Mouse (Mus musculus): ENCODE results near the gene Trim31.

Trim31 gene

DNA sequence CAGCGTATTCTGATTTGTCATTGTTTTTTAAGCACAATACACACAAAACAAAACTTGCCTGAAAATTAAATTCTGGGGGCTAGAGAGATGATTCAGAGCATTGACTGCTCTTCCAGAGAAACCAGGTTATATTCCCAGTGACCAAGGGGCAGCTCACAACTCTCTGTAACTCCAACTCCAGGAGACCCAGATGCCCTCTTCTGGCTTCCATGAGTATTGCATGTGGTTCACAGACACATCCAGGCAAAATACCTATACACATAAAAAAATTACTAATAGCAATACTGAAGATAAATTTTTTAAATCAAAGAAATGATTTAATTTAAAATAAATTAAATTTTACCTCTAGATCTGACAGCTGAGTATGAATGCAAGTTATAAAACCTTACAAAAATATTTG, 1.3 kb upstream of the Trim31 start:
- DNase-seq (ENCODE audit: low read depth, low spot score): peak; percentile 58

DNA sequence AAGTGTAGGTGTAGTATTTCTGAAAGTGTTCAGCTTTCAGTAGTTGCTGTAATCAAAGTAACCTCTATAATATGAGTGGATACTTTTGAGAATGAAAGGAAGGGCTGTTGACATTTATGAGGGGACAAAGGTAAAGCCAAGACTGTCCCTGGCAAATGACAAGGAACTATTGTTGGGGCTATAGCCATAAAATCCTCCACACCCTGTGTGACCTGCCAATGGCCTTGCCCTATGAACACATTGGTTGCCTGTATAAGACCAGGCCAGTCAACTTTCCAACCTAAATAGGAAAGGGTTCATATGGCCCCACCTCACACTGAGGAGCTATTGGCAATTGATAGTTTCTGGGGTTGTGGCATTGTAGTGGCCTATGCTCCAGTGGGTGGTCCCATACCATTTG, 853 bp upstream of the Trim31 start:
- DNase-seq (ENCODE audit: low read depth, low spot score): no peak

DNA sequence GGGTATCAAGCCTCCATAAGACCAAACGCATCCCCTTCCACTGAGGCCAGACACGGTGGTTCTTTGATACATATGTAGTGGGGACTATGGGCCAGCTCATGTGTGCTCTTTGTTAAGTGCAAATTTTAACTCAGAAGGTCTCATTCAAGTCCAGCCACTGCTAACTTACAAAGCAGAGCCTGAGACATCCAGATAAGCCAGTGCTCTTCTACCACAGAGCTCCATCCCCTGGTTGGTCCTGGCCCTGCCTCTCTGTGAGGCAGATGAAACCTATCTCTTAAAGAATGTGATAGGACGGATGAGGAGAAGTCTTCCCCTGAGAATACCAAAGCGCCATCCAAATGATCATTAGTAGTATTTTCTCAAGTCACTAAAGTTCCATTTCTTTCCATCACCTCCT, 1.5 kb downstream of the Trim31 start:
- no peak for DNase-seq (ENCODE audit: low read depth, low spot score)

DNA sequence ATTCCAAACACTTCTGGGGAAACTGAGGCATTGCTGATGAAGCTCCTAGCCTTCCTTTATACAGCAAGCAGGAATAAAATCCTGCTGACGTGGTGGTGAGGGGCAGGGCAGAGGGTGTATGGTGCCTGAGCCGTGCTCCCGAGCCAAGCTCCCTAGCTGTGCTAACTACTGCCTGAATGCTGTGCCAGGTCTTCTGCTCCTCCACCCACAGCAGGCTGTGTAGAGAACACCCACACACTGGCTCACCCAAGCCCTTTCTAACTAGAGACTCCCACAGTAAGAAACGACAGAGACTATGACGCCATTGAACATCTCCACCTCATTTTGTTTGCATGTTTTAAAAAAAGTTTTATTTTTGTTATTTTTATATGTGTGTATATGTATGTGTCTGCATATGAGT, 2.1 kb downstream of the Trim31 start:
- peak; percentile 74 for DNase-seq (ENCODE audit: low read depth, low spot score)

DNA sequence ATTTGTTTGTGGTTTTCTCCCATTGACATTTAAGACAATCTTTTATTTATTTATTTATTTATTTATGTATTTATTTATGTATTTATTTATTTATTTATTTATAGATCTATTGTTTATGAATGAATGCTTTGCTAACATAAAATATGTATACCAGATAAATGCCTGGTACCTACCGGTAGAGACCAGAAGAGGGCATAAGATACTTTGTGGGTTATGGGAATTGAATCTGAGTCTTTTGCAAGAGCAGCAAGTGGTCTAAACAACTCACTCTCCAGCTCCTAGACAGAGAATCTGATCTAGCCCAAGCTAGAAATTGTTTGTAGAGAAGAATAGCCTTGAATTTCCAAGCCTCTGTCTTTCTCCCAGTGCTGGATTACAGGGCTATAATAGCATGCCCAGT, 2.8 kb downstream of the Trim31 start:
- peak; percentile 20 for DNase-seq (ENCODE audit: low read depth, low spot score)

DNA sequence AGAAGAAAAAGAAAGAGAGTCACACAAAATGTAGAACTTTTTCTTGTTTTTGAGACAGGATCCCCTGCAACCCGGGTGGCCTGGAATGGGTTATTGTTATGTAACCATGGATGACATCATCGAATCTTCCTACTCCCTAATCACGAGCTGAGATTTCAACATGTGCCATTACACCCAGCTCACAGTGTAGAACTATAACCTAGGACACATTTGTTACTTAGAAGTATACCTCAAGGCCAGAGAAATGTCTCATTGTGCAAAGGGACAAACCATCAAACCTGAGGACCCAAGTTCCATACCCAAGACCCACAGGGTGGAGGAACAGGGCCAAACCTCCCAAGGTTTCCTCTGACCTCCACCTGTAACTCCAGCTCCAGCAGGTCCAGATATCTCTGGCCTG, 5.7 kb downstream of the Trim31 start:
- DNase-seq (ENCODE audit: low read depth, low spot score): no peak

DNA sequence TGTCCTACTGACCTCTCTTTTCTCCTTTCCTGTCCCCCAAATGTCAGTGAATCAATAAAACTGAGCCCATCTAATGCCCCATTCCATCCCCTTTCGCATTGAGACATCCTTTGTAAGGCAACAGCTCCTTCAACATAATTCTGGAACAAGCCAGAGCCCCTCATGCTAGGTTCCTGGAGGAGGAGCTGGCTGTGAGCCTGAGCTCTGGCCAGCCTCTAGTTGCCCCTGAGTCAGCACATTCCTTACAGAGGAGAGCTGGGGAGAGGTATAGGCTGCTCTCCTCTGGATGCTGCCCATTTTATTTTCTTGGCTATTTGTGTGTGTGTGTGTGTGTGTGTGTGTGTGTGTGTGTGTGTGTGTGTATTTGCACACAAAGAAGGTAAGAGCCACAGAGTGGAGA, 10.3 kb downstream of the Trim31 start:
- no peak for DNase-seq (ENCODE audit: low read depth, low spot score)

DNA sequence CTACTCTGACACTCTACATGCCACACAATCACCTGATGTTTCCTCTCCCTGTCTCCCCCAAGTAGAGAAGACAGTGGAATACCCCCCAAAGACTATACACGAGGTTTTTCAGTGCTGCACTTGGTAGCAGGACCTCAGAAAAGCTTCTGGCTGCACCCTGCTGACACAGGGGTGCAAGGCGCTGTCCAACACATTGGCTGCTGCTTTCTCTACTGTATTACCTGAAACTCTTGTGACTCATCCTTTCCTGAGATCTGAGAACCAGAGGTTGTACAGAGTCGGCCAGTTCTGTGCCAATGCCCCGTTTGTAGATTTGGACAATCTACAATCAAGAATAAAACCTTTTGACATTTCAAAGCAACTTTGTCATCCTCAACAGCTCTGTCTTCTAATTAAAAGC, 11.9 kb downstream of the Trim31 start:
- DNase-seq (ENCODE audit: low read depth, low spot score): no peak

DNA sequence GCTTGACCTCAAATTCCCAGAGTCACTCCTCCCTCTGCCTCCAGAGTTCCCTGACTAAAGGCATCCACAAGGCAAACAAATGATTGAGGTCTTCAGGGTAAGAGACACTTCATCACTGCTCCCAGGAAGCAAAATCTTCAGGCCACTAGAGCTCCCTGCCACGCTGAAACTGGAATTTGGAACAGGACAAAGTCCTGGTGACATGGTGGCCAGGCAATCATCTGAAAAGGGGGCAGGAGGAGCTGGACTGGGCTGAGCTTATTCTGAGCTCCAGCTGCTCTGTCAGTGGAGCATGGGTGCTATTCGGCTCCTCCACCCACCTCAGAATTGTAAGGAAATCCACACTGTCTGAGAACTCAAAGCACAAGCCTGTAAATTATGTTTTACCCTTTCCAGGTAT, 14.1 kb downstream of the Trim31 start:
- DNase-seq (ENCODE audit: low read depth, low spot score): no peak

DNA sequence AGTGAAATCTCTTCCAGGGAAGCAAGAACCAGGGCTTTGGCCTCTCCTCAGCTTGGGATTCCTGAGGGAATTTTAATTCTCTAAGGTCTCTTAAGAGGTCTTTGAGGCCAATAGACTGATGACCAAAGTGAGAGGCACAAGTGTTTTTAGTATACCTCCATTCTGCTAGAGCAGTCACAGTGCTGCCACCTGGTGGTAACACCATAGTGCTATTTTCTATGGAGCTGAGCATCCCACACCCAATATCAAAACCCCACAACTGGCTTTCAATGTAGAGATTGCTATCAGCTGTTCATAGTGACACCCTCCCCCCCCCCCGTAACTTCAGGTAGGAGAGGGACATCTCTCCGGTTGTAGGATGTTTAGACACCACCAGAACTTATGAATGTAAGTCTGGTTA, 16.2 kb downstream of the Trim31 start:
- peak; percentile 84 for DNase-seq (ENCODE audit: low read depth, low spot score)

DNA sequence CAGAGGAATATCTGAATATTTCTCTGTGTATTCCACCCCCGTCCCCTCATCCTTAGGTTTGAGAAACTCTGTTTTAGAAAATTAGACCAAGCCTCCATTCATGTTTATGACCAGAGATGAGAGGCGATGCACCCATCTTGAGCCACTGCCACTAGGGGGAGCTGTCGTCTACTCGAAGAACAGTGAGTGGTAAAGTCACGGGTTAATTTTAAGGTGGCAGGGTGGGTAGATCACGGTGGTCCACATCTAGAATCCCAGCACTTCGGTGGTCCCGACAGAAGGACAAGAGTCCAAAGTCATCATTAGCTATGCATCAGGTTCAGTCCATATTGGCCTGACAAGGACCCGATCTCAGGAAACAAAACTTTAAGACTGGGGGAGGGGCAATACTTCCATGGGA, 17.2 kb downstream of the Trim31 start:
- peak; percentile 73 for DNase-seq (ENCODE audit: low read depth, low spot score)

DNA sequence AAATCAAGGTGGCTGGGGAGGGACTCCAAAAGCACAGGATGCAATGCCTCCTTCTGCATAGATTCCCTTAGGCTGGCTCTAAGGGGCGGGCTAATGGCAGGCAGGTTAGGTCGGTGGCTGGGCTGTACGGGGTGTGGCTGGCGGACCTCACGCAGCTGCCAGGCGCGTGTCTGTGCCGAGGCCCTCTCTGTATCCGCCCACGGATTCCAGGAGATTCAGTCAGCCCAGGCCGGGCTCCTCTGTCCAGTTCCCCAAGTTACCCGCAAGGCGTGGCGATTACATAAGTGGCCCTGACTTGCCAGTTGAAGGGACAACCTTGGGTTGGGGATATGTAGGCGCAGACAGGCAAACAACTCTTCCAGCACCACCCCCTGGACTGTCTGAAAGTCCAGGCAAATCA, 22.3 kb downstream of the Trim31 start:
- no peak for DNase-seq (ENCODE audit: low read depth, low spot score)

DNA sequence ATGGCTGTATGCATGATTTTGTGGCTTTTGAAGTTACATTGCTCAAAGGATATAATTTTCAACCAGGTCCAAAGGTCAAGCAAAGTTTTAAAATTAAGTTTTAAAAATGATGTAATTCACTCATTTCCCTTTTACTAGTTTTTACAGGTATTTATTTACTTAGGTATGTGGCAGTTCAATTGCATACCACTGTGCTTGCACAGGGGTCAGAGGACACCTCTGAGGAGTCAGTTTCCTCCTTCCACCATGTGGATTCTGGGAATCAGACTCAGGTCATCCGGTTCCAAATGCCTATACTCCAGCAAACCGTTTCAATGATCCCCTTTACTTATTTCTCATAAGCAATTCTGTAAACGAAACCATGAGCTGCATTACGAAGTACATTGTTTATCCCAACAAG, 24.8 kb downstream of the Trim31 start:
- DNase-seq (ENCODE audit: low read depth, low spot score): no peak

DNA sequence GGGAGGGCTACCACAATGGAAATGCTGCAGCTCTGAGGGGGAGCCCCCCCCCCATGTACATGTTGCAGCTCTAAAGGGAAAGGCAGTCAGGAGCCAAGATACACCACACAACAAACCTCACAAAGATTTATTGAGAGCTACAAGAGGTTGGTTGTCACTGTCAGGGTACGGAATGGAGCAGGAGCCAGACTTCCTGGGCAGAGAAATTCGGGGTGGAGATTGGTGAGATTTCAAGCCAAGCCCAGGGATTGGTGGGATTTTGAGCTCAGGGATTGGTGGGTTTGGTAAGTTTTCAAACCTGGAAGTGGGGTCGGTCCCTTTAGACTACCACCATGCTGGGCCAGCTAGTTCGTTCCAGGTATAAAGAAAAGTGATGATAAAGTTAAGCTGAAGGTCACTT, 25.6 kb downstream of the Trim31 start:
- DNase-seq (ENCODE audit: low read depth, low spot score): no peak

DNA sequence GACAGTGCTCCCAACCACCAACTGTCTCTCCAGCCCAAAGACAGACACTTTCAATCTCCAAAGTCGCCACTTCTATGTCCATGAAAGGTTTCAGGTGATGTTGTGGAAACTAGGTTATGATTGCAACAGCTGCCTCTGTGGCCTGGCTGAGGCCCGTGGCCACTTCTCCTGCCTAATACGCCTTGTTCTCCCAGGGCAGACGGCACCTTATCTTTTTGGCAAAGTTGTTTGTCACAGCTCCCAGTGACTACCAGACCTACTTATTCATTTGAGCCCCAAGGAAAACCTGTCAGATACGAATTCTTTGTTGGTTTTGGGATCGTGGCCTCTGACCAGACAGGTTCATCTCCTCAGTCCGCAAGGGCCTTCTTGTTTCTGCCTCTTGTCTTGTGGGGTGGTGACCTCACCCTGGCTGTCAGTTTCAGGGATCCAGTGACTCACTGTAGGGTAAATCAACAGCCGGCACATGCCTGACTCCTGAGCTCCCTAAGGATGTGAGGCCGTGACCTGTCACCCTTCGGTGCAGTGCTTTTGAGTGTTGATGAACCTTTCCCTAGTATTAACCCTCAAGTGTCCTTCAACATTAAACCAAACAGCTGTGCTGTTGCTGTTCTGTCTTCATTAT, 29.7 kb downstream of the Trim31 start:
- DNase-seq (ENCODE audit: low read depth, low spot score): no peak

DNA sequence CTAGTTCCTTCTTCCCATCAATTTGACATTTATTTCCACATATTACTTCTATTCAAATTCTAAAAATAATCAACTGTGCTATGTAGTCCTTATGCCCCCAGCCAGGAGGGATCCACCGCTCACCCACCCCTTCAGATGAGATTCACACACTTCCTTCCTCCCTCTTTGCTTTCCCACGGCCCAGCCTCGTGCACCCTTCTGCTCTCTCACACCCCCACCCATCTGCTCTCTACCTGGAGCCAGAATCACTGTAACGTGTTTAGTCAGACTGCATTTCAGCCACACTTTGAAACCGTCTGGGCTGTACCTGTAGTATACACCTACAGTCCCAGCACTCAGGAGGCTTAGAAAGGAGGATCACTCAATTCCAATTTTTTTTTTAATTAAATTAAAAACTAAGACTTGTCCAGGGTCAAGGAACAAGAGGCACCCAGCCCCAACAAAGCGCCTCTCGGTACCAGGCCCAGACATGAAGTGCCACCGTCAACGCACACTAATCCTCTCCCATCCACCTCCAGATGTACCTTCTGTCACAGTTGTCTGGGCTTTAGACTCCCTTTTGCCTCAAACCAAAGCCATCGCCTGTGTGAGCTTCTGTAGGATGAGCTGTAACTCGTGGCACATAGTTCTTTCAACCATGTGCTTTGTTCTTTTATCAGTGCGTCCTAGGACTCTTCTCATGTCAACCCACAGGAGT, 31.5 kb downstream of the Trim31 start:
- peak; percentile 60 for DNase-seq (ENCODE audit: low read depth, low spot score)

DNA sequence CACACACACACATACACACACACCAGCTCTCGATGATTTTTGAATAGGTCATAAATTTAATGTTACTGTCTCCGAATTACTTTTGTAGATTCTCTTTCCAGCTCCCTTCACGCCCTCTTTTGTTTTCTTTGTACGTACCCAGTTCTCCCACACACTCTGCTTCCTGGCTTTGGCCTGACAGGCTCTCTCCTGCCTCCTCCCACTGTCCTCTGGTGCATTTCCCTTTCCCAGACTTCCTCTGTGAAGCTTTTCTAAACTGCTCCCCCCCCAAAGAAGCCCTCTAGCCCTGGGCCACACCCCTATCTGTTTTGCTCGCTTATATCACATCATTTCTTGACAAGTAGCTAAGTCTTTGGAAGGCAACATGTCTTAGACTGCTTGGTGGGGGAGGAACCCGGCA, 32.3 kb downstream of the Trim31 start:
- DNase-seq (ENCODE audit: low read depth, low spot score): peak; percentile 31

DNA sequence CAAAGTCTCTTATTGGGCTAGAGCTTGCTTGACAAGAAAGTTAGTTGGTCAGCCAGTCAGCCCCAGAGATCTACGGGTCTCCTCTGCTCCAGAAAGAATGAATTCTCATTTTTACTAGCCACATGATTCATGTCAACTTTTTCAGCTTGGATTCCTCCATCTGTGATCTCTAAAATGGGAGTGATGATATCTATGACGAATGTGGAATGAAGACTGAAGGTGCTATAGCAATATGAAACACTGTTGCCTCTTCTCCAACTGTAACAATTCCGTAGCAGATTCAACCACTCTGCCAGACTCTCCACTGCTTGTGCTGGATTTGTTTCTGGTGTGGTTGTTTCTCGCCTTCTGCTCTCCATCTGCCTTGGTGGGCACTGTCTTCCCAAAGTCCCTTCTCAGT, 33.2 kb downstream of the Trim31 start:
- peak; percentile 54 for DNase-seq (ENCODE audit: low read depth, low spot score)

DNA sequence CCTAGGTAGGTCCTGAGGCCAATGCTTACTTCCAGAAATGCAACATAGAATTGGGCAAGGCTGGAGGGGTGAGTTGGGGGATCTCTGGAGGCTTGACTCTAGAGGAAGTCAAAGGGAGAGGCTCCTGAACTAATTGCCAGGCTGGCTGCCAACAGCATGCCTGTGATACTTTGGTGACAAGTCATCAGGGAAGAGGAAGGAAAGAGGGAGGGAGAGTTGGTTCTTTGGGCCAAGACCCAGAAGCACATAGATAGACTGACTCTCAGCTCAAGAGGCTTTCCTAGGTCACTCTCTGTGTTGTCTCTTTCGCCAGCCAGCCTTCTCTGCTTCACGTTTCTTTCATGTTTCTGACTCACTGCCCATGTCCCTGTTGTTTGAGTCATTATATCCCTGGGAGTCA, 33.9 kb downstream of the Trim31 start:
- DNase-seq (ENCODE audit: low read depth, low spot score): no peak

DNA sequence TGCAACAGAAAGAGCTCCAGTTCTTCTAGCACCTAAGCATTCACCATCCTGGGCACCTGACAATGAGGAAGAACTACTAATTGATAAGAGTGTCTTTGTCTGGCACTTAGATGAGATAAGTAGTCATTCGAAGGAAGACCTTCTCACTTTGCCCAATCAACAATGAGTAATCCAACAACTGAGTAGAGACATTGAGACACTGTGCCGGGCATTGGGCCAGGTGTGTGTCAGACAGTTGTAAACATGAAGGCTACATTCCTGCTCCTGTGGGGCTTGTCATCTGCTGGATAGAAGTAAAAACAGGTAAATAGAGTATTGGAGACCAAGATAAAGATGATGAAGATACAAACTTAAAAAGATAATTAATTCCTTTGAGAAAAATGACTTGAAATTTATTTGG, 40.1 kb downstream of the Trim31 start:
- DNase-seq (ENCODE audit: low read depth, low spot score): no peak

DNA sequence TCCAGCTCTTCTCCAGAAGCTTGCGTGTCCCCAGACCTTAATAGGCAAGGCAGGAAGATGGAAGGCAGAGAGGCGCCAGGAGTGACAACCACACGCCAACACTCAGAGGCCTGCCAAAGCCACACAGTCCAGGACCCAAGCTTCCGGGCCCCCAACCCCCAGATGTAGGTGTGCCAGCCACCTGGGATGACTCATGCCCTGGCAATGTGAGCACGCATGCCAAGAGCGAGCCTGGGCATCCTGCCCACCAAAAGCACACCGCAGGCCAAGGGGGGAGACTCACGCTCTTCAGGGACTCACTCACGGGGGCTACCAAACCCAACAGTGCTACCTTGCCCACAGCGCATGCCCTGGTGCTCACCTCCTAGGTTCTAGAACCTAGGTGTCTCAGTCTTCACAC, 44.5 kb downstream of the Trim31 start:
- DNase-seq (ENCODE audit: low read depth, low spot score): peak; percentile 93

DNA sequence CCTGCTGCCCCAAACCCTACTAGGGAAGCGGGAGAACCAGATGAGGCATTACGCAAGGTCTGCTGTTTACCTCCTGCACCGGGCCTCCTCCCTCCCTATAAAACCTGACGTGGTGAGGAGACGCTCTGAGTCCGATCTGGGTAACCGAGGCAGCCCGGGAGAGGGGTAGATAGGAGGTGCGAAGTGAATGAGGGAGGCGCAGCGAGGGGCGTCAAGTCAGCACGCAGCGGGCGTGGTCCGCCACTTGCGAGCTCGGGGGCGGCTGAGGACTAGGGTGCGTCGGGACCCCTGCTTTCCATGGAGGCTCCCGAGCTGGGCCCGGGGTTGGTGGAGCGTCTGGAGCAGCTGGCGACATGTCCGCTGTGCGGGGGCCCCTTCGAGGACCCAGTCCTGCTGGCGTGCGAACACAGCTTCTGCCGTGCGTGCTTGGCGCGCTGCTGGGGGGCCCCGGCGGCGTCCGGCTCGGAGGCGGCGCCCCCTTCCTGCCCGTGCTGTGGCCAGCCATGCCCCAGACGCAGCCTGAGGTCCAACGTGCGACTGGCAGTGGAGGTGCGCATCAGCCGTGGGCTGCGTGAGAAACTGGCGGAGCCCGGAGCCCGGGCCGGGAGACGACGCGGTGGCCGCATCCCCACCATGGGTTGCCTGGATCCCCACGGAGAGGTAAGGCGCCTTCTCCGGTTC, 45.0 kb downstream of the Trim31 start, which contains the start of gene Rnf39:
Gene Rnf39 (plus strand): TSS at position 128 of the 681 bp plus-strand sequence.
- peak; percentile 55 for DNase-seq (ENCODE audit: low read depth, low spot score)

DNA sequence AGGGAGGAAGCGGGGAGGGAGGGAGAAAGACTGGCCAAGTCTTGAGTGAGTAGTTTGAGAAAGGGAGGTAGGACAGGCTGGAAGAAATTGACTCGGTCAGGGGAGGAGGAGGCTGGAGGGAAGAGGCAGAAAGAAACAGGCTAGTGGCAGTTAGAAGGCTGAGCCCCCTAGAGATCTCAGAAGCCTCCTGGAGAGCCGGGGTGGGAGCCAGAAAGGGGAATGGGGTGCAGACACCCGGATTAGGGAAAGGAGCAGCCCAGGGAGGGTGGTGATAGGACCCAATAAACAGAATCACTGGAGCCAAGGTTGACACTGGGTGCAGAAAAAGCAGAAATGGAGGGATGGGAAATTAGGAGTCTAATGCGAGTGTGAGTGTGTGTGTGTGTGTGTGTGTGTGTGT, 45.8 kb downstream of the Trim31 start:
- DNase-seq (ENCODE audit: low read depth, low spot score): no peak

All from brain, adult 2 months (tissue).